Mouse (Mus musculus) embryonic facial prominence, embryonic 14.5 days (tissue): ENCODE measurements around the gene Prr22. TPM values are rescaled to one million over a fixed set of nuclear protein-coding genes. Genes with fewer than 3 reads are reported as not detected.
A peak's percentile ranks its signal among the peaks of the same experiment; 100 is the strongest.

ENCODE experiments used
- ATAC-seq: fragments of 200-750 bp; cut with Nextera tagmentation; 2 replicates; pipeline ENCODE4 v1.8.0; 2017; ENCODE audit warnings: low read depth, moderate number of reproducible peaks, moderate TSS enrichment
- DNase-seq: peaks from one replicate; pipeline ENCODE4 v3.0.0-alpha.2; 2015; ENCODE audit warnings: low spot score
- H3K27ac ChIP-seq: fragments of 300-500 bp; sonication (generic); replicated peaks from 2 replicates; pipeline ENCODE4 v1.5.1; 2014; ENCODE audit warnings: low read depth, mild to moderate bottlenecking, low read length, moderate library complexity
- H3K27me3 ChIP-seq: fragments of 300-500 bp; sonication (generic); replicated peaks from 2 replicates; pipeline ENCODE4 v1.6.1; 2014; ENCODE audit warnings: low read length; ENCODE audit not compliant: control insufficient read depth, insufficient read depth
- H3K36me3 ChIP-seq: fragments of 300-500 bp; sonication (generic); 2 replicates; pipeline ENCODE4 v1.6.1; 2014; ENCODE audit warnings: low read length, mixed read lengths; ENCODE audit not compliant: control insufficient read depth, insufficient read depth
- H3K4me1 ChIP-seq: fragments of 300-500 bp; sonication (generic); 2 replicates; pipeline ENCODE4 v1.6.1; 2014; ENCODE audit warnings: antibody characterized with exemption, low read length; ENCODE audit not compliant: control insufficient read depth, insufficient read depth
- H3K4me2 ChIP-seq: fragments of 300-500 bp; sonication (generic); 2 replicates; pipeline ENCODE4 v1.6.1; 2014; ENCODE audit warnings: low read depth, mild to moderate bottlenecking, low read length, moderate library complexity, mixed read lengths
- H3K4me3 ChIP-seq: fragments of 300-500 bp; sonication (generic); 2 replicates; pipeline ENCODE4 v1.5.1; 2014; ENCODE audit warnings: low read depth, mild to moderate bottlenecking, low read length
- H3K9ac ChIP-seq: fragments of 300-500 bp; sonication (generic); 2 replicates; pipeline ENCODE4 v1.6.1; 2014; ENCODE audit warnings: low read depth, mild to moderate bottlenecking, low read length, moderate library complexity, mixed read lengths
- H3K9me3 ChIP-seq: fragments of 300-500 bp; sonication (generic); 2 replicates; pipeline ENCODE4 v1.6.1; 2016; ENCODE audit warnings: low read length; ENCODE audit not compliant: control insufficient read depth
- WGBS: fragments of 180-500 bp; shearing (Covaris S2); extraction: QIAGEN DNeasy Blood & Tissue Kit; methylation state at CpG from one replicate; pipeline ENCODE4 v1.1.7; 2014; 5-methylcytosine and 5-hydroxymethylcytosine counted together
- polyA plus RNA-seq: library from polyadenylated mRNA; unstranded; fragments of >200 nt; fragmentation: Nextera tagmentation; extraction: Ambion mirVana; gene quantifications from 2 replicates; pipeline ENCODE4 v1.2.1, GENCODE M21; 2014

Gene Prr22
- polyA plus RNA-seq, 1 experiment from 2014 or later = 0.61 TPM

- peaks cover 33% of the 10 kb centered on the region for H3K36me3 ChIP-seq
- H3K9ac ChIP-seq = peak within 1 kb of the TSS; percentile 81
- ATAC-seq = peak; percentile 89
- DNase-seq = peak; percentile 96
- peak within 1 kb of the TSS; percentile 91 for H3K27ac ChIP-seq
- 2% methylated on average over 35 of the region's 58 CpGs for WGBS
- peaks cover 11% of the 10 kb centered on the region for H3K4me1 ChIP-seq
- no peaks in the 10 kb centered on the region for H3K9me3 ChIP-seq
- peak within 1 kb of the TSS; percentile 78 for H3K4me3 ChIP-seq
- H3K4me2 ChIP-seq = peak within 1 kb of the TSS; percentile 84
- no peaks in the 10 kb centered on the region for H3K27me3 ChIP-seq
These were observed 5.3 kb upstream of the Prr22 start, which contains the start of gene Dus3l for GRCm38 (mm10) chr17:56764474-56765354. Dus3l (plus strand) TSS chr17:56764757.

- Histone ChIP-seq H3K36me3 (peaks cover 40% of the 10 kb centered on the region), H3K9me3 (no peaks in the 10 kb centered on the region), H3K9ac (peak overlapping the region; percentile 81), H3K27ac (peak overlapping the region; percentile 15; the same call in 1 of the 2 replicates), H3K4me3 (peak overlapping the region; percentile 78), H3K4me2 (peak overlapping the region; percentile 84), H3K27me3 (no peaks in the 10 kb centered on the region), H3K4me1 (peaks cover 11% of the 10 kb centered on the region)
- WGBS = 41% methylated on average over 12 of the region's 12 CpGs
- DNase-seq (no peak), ATAC-seq (no peak)
These were observed 4.6 kb upstream of the Prr22 start for GRCm38 (mm10) chr17:56765431-56765830.

GRCm38 (mm10) chr17:56766631-56767405 is 3.2 kb upstream of the Prr22 start:
- Histone ChIP-seq H3K9ac (no peak overlapping the region), H3K27me3 (no peaks in the 10 kb centered on the region), H3K4me1 (peaks cover 11% of the 10 kb centered on the region), H3K27ac (no peak overlapping the region), H3K4me2 (no peak overlapping the region), H3K4me3 (no peak overlapping the region), H3K36me3 (peaks cover 43% of the 10 kb centered on the region), H3K9me3 (no peaks in the 10 kb centered on the region)
- DNase-seq (no peak), ATAC-seq (no peak)
- WGBS = 93% methylated on average over 26 of the region's 27 CpGs

- WGBS = 92% methylated on average over 26 of the region's 29 CpGs
- Histone ChIP-seq H3K9me3 (no peaks in the 10 kb centered on the region), H3K36me3 (peaks cover 43% of the 10 kb centered on the region), H3K9ac (no peak overlapping the region), H3K27me3 (no peaks in the 10 kb centered on the region), H3K4me2 (no peak overlapping the region), H3K4me1 (peaks cover 10% of the 10 kb centered on the region), H3K4me3 (no peak overlapping the region), H3K27ac (no peak overlapping the region)
- no peak for ATAC-seq
- no peak for DNase-seq
These were observed 2.4 kb upstream of the Prr22 start for GRCm38 (mm10) chr17:56767531-56768135.

GRCm38 (mm10) chr17:56768941-56769340 is 1.1 kb upstream of the Prr22 start:
- H3K36me3 ChIP-seq = peaks cover 43% of the 10 kb centered on the region
- peaks cover 4% of the 10 kb centered on the region; the same call in 1 of the 2 replicates for H3K4me1 ChIP-seq
- no peak overlapping the region for H3K4me3 ChIP-seq
- ATAC-seq = no peak
- no peak overlapping the region for H3K4me2 ChIP-seq
- H3K9me3 ChIP-seq = no peaks in the 10 kb centered on the region
- H3K27ac ChIP-seq = no peak overlapping the region
- no peak overlapping the region for H3K9ac ChIP-seq
- no peaks in the 10 kb centered on the region for H3K27me3 ChIP-seq
- DNase-seq = no peak
- 89% methylated on average over 11 of the region's 11 CpGs for WGBS

- WGBS = 91% methylated on average over 10 of the region's 11 CpGs
- 0 out of 2 replicates have a peak, but pooled peaks cover 8% of the 10 kb centered on the region for H3K36me3 ChIP-seq
- no peaks in the 10 kb centered on the region for H3K4me1 ChIP-seq
- H3K9me3 ChIP-seq = no peaks in the 10 kb centered on the region
- no peak overlapping the region for H3K4me2 ChIP-seq
- DNase-seq = no peak
- H3K27ac ChIP-seq = no peak overlapping the region
- H3K9ac ChIP-seq = no peak overlapping the region
- no peaks in the 10 kb centered on the region for H3K27me3 ChIP-seq
- no peak overlapping the region for H3K4me3 ChIP-seq
- no peak for ATAC-seq
These were observed 7.5 kb downstream of the Prr22 start for GRCm38 (mm10) chr17:56777568-56777967.

GRCm38 (mm10) chr17:56778779-56779362 is 8.8 kb downstream of the Prr22 start:
- no peak overlapping the region for H3K4me3 ChIP-seq
- DNase-seq = no peak
- ATAC-seq = no peak; the same call in 1 of the 2 replicates
- no peaks in the 10 kb centered on the region for H3K9me3 ChIP-seq
- 0 out of 2 replicates have a peak, but pooled peaks cover 8% of the 10 kb centered on the region for H3K36me3 ChIP-seq
- no peak overlapping the region for H3K27ac ChIP-seq
- no peaks in the 10 kb centered on the region for H3K4me1 ChIP-seq
- H3K4me2 ChIP-seq = no peak overlapping the region
- 58% methylated on average over 3 of the region's 3 CpGs for WGBS
- no peaks in the 10 kb centered on the region for H3K27me3 ChIP-seq
- no peak overlapping the region for H3K9ac ChIP-seq
